Mouse (Mus musculus) frontal cortex, adult 2 months (tissue): ENCODE measurements at regions not wholly inside any gene's neighbourhood (a gene's known extent, or its start where the extent isn't known, plus 50 kb on each side); places are given as distances from the start of the nearest gene placed in this dataset.
A peak's percentile ranks its signal among the peaks of the same experiment; 100 is the strongest.

ENCODE experiments used
- DNase-seq, 2 experiments: peaks; one replicate each; pipeline ENCODE4 v3.0.0; 2022; ENCODE audit warnings: low spot score in 1 of 2; ENCODE audit errors: extremely low spot score in 1 of 2

DNA sequence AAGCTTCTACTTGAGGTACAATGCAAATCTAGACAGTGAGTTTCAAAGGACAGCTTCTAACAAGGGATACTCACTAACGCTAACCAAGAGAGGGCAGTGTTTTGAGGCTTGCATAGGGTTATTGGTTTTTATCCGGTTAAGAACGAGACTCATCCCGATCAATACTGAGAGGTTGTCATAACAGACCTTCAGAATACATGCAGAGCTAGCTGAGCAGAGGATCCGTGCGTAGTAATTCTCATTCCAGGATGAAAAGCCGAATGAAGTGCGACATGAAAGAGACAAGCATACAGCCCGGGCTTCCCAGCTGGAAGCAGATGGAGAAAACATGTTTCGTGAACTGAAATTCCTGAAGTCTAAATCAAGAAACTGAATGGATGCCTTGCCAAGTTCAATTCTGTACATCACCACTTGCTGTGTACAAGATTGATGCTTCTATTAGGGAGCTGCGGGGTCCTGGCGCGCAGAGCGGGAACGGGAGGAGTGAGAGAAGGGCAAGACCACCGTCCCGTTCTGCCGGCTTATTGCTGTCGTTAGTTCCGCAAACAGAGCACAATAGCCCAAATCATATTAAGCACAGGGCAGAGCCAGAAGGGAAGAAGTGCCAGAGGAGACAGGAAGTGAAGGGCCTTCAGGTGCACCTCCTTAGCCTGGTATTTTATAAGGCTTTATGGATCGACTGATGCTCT, 65.4 kb upstream of the Tes start:
- DNase-seq, result no peak

DNA sequence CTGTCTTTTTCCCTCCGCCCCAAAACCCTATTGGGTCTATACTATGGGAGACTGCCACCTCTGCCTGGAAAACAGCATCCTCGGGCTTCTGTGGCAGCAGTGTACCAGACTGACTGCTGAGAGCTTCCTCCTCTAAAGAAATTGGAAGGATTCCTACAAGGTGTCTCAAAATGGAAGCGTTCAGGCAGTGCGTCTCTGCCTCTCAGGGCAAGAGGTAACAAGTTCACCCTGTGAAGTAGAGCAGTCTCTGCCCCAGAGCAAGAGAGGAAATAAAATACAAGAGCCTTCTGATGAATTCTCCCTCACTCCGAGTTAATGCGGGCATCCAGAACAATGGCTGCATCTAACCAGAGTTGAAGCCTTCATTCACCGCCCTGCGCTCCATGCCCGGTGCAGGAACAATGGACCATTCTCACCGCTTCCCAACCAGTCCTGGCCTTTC, 69.4 kb upstream of the Tes start:
- DNase-seq, result no peak

DNA sequence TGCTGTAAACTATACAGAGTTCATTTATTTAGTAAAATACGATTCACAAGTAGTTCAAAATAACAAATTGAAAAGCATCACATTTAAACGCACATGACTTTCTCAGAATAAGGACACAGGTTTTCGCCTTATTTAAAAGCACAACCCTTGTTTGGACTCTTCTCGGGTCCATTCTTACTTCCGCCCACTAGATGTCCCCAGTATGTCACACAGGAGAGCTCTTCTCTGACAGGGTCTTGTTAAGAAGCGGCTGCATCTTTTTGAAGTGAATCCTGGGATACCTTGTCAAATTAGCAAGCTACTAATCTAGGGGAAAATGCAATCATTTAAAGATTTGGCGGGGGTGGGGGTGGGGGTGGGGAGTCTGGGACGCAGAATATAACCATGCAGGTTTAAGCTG, 70.2 kb upstream of the Tes start:
- DNase-seq, result peak in 1 of 2 experiments; percentile 34

DNA sequence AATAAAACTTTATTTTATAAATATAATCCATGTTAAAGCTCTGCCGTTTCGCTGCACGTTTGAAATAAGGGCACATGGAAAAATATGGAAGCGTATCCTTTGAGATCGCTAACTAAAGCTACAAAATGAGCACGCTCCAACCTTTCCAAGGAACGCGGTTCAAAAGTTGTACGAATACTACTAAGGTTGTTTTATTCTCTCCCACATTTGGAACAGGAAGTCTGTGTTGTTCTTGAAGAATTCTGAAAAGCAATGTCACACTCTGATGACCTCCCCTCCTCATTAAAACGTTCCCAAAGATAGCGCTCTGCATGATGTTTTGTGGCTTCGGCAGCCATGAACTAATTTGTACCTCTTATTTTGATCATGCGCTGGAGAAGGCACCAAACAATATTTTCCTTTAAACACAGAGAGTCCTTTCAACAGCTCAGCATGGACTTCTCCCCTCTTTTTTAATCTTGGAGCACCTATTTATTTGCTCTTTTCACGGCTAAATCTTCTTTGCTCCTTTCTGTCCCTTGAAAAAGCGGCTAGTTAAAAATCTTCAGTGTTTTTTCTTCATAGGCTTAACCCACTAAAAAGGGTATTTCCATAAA, 72.9 kb upstream of the Tes start:
- DNase-seq, result no peak

DNA sequence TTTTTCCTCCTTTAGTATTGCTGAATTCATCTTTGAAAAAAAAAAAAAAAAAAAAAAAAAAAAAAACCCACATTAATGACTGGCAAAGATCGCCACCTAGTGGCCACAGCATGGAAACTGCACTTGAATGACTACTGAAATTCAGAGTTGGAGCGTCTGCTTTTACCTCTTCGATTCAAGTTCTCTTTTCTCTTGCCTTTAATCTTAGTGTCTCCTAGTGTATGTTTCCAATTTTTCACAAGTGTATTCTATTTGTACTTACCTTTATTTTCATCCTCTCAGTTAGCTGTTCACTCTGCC, 79.9 kb upstream of the Tfec start:
- peak in 1 of 2 experiments; percentile 63 for DNase-seq

DNA sequence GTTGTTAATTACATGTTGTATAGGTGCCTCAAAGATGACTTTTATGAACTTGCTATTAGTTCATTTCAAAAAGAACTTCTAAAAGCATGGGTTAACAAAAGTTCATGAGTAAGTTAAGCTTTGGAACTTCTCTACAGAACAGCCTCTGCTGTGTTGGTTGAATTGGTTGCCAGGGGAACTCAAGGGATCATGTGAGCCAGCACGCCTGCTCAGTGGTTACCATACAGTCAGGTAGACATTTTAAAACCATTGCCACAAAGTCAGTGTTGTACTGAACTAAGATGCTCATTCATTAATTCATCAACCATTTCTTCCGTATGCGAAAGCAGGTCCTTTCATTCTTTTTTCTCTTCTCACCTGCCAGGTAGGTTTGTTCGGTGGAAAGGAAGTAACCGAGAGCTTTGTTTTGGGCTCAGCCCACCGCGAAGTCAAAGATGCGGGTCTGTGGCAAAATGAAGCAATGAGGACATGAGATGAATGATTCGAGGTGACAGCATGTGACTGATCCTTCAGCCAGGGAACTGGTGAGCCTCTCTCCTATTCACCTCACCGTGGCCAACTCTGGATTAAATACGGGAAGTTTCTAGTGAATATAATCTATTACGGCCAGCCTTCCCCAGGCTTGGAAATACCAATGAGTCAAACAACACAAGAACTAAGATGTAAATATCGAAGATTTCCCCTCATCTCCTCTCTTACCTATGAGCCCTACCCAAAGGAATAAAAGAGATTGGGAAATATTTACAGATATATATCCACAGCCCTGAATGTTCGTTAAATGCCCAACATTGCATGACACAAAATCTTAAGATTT, 79.4 kb upstream of the Tfec start:
- no peak for DNase-seq

DNA sequence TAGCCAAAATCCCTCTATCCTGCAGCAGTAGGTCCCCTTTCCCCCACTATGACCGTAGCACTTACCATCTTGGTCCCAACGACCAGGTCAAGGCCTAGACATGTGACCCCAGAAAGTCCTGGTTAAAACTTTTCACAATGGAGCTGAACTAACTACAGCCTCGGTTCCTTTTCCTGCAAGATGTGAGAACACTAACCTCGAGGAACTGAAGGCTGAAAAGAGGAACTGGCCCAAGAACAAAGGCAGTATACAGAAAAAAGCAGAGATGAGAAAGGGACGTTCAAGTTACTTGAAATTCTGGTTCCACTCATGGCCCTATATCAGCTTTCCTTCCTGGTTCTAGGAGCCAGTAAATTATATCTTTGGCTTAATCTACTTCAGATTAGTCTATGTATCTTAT, 67.4 kb upstream of the Tfec start:
- no peak for DNase-seq

DNA sequence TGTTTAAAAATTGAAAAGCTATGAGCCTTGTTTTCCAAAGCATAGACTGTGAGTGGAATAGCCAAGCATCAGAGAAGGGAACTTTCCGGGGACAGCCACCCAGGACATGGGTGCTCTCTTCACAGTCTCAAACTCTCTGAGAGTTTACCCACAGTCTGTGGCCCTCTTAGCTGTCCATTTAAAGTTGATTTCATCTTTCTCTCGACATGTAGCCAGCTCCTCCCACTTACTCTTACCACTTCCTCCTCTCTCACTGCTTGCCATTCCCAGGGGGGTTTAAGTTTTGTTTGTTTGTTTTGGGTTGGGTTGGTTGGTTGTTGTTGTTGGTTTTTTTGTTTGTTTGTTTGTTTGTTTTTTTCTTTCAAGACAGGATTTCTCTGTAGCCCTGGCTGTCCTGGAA, 66.1 kb upstream of the Tfec start:
- DNase-seq, result no peak

DNA sequence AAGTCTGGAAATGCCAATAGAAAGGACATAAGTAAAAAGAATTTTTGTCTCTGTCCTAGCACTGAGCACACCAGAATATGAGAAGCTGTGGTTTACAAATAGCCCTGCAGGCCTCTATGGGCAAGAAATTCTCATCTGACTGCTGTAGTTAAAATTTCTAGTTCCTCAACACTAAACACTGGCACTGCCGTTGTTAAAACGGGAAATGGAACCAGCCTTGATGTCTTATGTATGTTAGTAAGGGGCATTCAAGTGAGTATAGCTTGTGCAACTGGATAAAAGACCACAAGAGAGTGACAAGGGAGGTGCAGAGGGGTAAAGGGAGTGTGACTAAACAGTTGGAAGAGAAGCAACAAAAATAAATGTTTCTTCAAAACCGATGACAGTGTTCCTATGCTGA, 65.7 kb upstream of the Tfec start:
- no peak for DNase-seq

DNA sequence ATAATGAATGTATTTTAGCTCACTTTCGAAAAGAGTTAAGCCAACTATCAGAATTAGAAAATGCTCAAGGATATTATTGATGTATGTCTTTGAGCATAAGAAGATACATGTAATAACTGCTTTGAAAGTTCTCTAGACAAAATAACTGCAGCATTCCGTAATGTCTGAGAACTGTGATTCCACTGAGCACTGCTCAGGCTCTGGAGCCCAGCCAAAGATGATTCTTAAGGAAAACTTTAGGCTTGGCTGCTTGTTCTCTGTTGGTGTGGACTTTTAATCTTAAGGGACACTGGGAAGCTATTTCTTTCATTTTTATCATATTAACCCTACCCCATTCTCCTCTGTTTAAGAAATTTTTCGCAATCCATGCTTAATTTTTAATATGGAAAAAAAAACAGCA, 59.9 kb upstream of the Tfec start:
- DNase-seq, result no peak

DNA sequence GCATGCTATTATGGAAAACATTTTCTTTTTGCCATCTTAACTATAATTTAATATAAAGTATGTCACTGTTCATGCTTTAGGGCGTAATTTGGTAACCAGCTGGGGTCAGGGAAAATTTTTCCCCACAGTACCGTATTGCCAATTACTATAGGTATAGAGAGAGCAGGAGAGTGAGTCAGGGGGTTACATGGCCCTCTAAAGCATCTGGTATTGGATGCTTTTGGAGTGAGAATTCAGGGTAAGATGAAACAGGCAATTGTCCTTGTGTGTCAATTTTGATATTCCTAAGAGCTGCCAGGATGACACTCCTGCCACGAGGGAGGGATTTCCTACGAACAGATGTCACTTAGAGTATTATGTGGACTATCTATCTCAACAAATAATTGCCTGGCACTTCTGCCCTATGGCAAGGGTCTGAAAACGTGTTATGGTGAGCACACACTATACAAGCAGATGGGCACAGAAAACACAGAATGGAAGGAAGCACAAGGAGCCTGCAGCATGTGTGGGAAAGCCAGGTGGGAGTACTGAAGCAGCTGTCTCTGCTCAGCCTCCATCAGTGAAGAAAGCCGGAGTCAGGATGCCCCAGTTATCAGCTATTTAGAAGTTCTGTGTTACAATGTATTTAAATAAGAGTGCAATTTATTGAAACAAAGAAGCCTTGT, 58.7 kb upstream of the Tfec start:
- peak; percentile 12 to 40 for DNase-seq
